Mouse (Mus musculus) C2C12 (cell line): Measurements from ENCODE around the gene 3110082I17Rik. TPM values are rescaled to one million over a fixed set of nuclear protein-coding genes. Genes with fewer than 3 reads are reported as not detected.

ENCODE experiments used
- H3K27me3 ChIP-seq: one replicate; pipeline ENCODE4 v1.6.1; 2011; ENCODE audit not compliant: control insufficient read depth, insufficient read depth, insufficient read length
- H3K36me3 ChIP-seq: one replicate; pipeline ENCODE4 v1.6.1; 2011; ENCODE audit not compliant: control insufficient read depth, insufficient read depth
- H3K4me3 ChIP-seq: one replicate; pipeline ENCODE4 v1.5.1; 2011; ENCODE audit warnings: mild to moderate bottlenecking, control low read depth; ENCODE audit not compliant: poor library complexity, insufficient read depth, severe bottlenecking
- H3K79me2 ChIP-seq: one replicate; pipeline ENCODE4 v1.6.1; 2011; ENCODE audit not compliant: control insufficient read depth, insufficient read depth
- H3K79me3 ChIP-seq: one replicate; pipeline ENCODE4 v1.6.1; 2011; ENCODE audit warnings: low read depth, control low read depth
- H3ac ChIP-seq: one replicate; pipeline ENCODE3; 2011; ENCODE audit warnings: low read depth; ENCODE audit not compliant: control insufficient read depth, insufficient read length
- CEBPB ChIP-seq: IDR thresholded peaks from one replicate; pipeline ENCODE4 v1.6.1; 2011; ENCODE audit warnings: low read depth, mild to moderate bottlenecking, control low read depth, moderate library complexity
- CTCF ChIP-seq: IDR thresholded peaks from one replicate; pipeline ENCODE4 v1.5.1; 2011; ENCODE audit not compliant: control insufficient read depth, insufficient read depth, insufficient read length
- FOSL1 ChIP-seq: IDR thresholded peaks from one replicate; pipeline ENCODE4 v1.8.0; 2011; ENCODE audit warnings: mild to moderate bottlenecking, low read length; ENCODE audit not compliant: poor library complexity, insufficient read depth, severe bottlenecking
- MAX ChIP-seq: IDR thresholded peaks from one replicate; pipeline ENCODE4 v1.6.1; 2011; ENCODE audit warnings: mild to moderate bottlenecking, control low read depth
- MYOD1 ChIP-seq: IDR thresholded peaks from one replicate; pipeline ENCODE4 v1.6.1; 2011; ENCODE audit warnings: low read depth; ENCODE audit not compliant: control insufficient read depth, insufficient read length
- MYOG ChIP-seq: IDR thresholded peaks from one replicate; pipeline ENCODE4 v1.6.1; 2011; ENCODE audit not compliant: control insufficient read depth, insufficient read length; ENCODE audit errors: extremely low read depth
- USF1 ChIP-seq: IDR thresholded peaks from one replicate; pipeline ENCODE4 v1.6.1; 2011; ENCODE audit warnings: low read depth, mild to moderate bottlenecking, control low read depth, moderate library complexity
- polyA plus RNA-seq: library from polyadenylated mRNA; unstranded; fragments of >200 nt; fragmentation: generic; extraction: Trizol; gene quantifications from one replicate; pipeline ENCODE4 v1.2.1, GENCODE M21; 2012; ENCODE audit warnings: missing spikeins

The 3110082I17Rik gene
- polyA plus RNA-seq, 1 experiment = 31.4 TPM

- H3K27me3 ChIP-seq = no peaks in the 10 kb centered on the region
- H3K79me2 ChIP-seq = no peaks in the 10 kb centered on the region
- no peak overlapping the region for H3ac ChIP-seq
- no peaks in the 10 kb centered on the region for H3K36me3 ChIP-seq
- no peak overlapping the region for H3K4me3 ChIP-seq
- no peak for TF ChIP-seq MYOG
- no peaks in the 10 kb centered on the region for H3K79me3 ChIP-seq
These were observed 58.2 kb downstream of the 3110082I17Rik start for GRCm38 (mm10) chr5:139402106-139402505.

- Histone ChIP-seq H3K79me3 (no peaks in the 10 kb centered on the region), H3K4me3 (no peak overlapping the region), H3ac (no peak overlapping the region), H3K36me3 (no peaks in the 10 kb centered on the region), H3K79me2 (no peaks in the 10 kb centered on the region), H3K27me3 (no peaks in the 10 kb centered on the region)
- TF ChIP-seq FOSL1 = no peak
- no peak for TF ChIP-seq USF1
- no peak for TF ChIP-seq MYOG
- no peak for TF ChIP-seq CEBPB
- TF ChIP-seq MAX = no peak
- TF ChIP-seq CTCF = no peak
- TF ChIP-seq MYOD1 = no peak
These were observed 60.3 kb downstream of the 3110082I17Rik start for GRCm38 (mm10) chr5:139399991-139400390.

- Histone ChIP-seq H3K36me3 (no peaks in the 10 kb centered on the region), H3K79me2 (no peaks in the 10 kb centered on the region), H3ac (no peak overlapping the region), H3K4me3 (no peak overlapping the region), H3K79me3 (no peaks in the 10 kb centered on the region), H3K27me3 (no peaks in the 10 kb centered on the region)
- TF ChIP-seq MYOG = no peak
- TF ChIP-seq MAX = no peak
- no peak for TF ChIP-seq CTCF
- no peak for TF ChIP-seq CEBPB
- no peak for TF ChIP-seq FOSL1
- no peak for TF ChIP-seq USF1
- TF ChIP-seq MYOD1 = no peak
These were observed 61.5 kb downstream of the 3110082I17Rik start for GRCm38 (mm10) chr5:139398786-139399185.

GRCm38 (mm10) chr5:139397959-139398753, 62.2 kb downstream of the 3110082I17Rik start:
- no peaks in the 10 kb centered on the region for H3K27me3 ChIP-seq
- H3K4me3 ChIP-seq = no peak overlapping the region
- H3ac ChIP-seq = no peak overlapping the region
- no peaks in the 10 kb centered on the region for H3K79me2 ChIP-seq
- no peak for TF ChIP-seq USF1
- peak; percentile 76 for TF ChIP-seq CTCF
- H3K79me3 ChIP-seq = no peaks in the 10 kb centered on the region
- no peaks in the 10 kb centered on the region for H3K36me3 ChIP-seq

GRCm38 (mm10) chr5:139397359-139397916, 62.9 kb downstream of the 3110082I17Rik start:
- H3K27me3 ChIP-seq = no peaks in the 10 kb centered on the region
- TF ChIP-seq USF1 = no peak
- TF ChIP-seq CEBPB = no peak
- TF ChIP-seq CTCF = no peak
- TF ChIP-seq MAX = no peak
- no peaks in the 10 kb centered on the region for H3K79me3 ChIP-seq

GRCm38 (mm10) chr5:139395528-139395927, 64.8 kb downstream of the 3110082I17Rik start:
- H3K36me3 ChIP-seq = no peaks in the 10 kb centered on the region
- TF ChIP-seq CEBPB (no peak), MYOD1 (no peak), USF1 (no peak), FOSL1 (no peak), MAX (no peak), MYOG (no peak), CTCF (no peak)
- H3ac ChIP-seq = no peak overlapping the region
- H3K4me3 ChIP-seq = no peak overlapping the region
- no peaks in the 10 kb centered on the region for H3K27me3 ChIP-seq
- no peaks in the 10 kb centered on the region for H3K79me2 ChIP-seq
- H3K79me3 ChIP-seq = no peaks in the 10 kb centered on the region

More at GRCm38 (mm10) chr5:139397359-139397916, 62.9 kb downstream of the 3110082I17Rik start:
- Histone ChIP-seq H3K79me2 (no peaks in the 10 kb centered on the region), H3K36me3 (no peaks in the 10 kb centered on the region), H3ac (no peak overlapping the region), H3K4me3 (no peak overlapping the region)
